Mouse (Mus musculus) 3T3-L1 (cell line): ENCODE measurements at regions not wholly inside any gene's neighbourhood (a gene's known extent, or its start where the extent isn't known, plus 50 kb on each side); places are given as distances from the start of the nearest gene placed in this dataset.

Source experiments
- DNase-seq: peaks from one replicate; pipeline ENCODE4 v3.0.0-alpha.2; 2015; ENCODE audit warnings: low read depth, low spot score

DNA sequence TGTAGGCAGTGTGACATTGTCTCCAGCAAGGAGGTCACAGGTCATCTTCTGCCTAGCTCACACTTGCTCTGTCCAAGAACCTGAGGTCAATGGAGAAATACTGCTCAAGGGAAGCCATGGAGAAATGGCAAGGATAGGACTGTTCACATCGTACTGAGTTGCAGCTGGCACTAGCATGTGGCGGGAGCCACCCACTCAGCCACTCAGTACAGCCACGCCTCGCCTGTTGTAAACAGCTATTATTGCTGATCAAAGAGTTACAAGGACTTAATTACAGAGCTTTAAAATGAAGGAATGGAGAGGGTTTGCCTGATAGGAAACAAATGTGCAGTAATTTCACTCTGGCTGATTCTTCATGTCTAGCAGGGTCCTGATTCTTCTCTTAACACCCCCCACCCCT, 64.8 kb downstream of the Dll1 start:
- DNase-seq = no peak

DNA sequence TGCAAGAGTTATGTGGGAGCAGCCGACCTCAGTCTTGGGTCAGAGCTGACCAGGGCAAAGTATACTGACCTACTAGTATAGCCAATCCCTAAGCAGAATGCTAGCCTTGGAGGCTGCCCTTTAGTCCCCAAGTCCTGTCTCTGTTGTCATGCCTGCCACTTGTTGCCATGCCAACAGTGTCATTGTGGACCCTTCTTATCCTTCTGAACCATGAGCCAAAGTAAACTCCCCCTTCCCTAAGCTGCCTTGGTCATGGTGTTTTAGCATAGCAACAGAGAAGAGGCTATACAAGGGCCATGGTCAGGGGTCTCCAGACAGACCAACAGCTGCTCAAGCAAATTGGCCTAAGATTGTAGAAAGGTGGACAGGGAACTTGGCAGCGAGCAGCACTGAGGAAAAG, 66.2 kb downstream of the Dll1 start:
- DNase-seq = no peak

DNA sequence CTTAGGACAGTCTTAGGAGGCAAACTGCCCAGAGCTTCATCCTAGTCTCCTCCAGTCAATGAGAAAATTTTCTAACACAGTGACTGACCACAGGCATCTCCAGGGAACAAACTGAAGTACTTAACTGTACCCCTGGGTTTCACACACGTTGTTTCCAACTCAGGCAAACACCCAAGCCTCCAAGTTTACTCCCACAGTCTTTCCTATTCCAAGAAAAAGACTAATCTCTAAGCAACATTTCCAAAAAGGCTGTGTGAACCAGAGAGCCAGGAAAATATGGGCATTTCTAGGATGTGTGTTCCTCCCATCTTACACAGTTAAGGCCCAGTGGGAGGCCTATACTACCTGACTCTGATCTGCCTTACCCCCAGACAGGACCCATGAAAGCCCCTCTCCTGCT, 74.6 kb downstream of the Dll1 start:
- DNase-seq = no peak

DNA sequence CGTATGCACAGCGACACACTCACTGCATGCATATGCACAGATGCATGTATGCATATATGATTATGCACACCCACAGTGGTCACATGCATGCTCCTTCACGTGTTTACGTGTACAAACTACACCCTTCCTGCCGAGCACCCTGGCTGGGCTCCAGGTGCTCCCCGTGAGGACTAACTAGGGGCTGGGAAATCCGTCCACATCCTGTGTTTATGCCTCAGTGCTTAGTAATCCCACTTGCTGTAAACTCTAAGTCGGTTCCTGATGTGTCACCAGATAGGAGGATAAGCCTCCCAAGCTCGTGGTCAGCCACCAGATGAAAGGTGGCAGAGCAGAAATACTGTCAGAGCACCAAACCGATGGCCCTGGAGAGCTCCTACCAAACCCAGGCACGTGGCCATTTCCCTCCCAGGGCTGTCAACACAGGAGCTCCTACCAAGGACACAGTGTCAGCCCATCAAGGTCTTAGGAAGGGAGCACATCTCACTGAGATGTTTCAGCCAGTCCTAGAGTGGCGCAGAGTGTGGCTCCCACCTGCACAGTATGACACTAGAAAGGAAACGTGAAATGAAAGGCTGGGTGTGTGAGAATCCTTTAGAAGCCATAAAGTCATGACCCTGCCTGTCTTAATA, 76.8 kb downstream of the Dll1 start:
- DNase-seq = peak; percentile 9

DNA sequence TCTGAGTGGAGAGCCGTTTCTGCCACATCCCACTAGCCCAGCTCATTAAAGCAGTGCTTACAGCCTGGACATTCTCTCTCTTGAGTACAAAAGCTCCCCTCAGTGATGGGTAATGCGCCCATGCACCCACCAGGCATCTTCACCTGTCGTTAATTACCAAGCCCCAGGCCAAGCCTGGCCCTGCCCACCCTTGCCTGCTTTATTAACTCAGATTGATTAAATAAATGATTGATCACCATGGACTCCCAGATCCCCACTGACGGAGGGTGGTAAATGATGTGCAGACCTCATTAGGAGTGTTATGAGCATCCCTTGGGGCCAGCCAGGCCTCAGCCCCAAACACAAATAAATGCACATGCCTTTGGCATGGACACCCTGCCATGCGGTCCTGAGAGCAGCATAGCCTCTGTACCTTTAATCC, 82.5 kb downstream of the Dll1 start:
- DNase-seq = no peak

DNA sequence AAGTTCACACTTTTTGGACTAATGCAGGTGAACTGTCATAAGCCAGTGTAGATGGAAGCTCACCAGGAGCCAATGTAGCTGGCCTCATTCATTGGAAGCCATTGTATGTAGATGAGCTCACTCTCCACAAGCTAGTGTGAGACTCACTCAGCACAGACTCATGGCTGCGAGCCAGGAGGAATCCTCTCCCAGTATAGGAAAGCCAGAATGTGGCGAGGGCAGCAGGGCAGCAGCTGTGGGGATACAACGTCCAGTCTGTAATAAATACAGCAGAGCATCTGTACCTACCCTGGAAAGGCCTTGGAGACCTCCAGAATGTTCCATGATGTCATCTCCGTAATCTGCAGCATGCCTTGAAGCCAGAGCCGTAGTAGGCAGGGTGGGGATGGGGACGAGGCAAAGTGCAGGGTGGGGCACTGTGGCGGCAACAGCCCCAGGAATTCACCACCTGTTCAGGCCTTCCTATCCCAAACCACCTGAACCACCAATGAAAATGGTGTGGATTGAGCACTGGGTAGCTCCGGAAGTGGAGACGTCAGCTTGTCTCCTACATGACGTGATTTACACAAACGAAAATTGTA, 84.1 kb downstream of the Dll1 start:
- DNase-seq = no peak

DNA sequence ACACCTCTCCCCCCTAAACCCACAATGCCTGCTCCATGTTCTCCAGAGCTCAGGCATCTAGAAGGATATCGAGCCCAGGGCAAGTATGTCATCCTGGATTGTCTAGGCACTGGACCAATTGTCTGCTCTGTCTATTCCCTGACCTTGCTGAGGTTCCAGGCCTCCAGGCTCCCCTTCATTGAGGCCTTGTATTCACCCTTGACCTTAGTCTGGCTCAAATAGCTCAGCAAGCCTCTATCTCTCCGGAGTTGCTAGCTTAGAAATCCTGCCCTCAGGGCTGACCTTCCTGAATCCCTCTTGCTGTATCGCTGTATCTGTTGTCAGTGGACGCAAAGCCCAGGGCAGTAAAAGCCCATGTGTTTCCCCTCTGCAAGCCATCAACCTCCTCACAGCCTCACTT, 85.0 kb downstream of the Dll1 start:
- DNase-seq = no peak

DNA sequence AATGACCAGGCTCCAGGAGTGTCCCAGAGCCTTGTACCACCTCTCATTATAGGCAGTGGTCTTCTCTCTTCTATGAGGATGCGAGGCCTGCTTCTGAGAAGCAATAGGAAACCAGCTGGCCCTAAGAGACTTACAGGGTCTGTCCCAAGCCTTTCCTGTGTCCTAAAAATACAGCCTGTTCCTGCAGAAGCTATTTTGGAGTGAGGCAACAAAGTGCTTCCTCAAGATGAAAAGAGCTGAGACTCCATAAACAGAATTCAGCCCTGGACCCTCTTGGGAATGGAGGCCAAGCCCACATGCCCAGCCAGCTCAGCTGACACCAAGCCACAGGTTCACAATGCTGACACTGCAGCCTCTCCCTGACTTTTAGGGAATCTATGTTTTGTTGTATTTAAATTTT, 86.3 kb downstream of the Dll1 start:
- no peak for DNase-seq

DNA sequence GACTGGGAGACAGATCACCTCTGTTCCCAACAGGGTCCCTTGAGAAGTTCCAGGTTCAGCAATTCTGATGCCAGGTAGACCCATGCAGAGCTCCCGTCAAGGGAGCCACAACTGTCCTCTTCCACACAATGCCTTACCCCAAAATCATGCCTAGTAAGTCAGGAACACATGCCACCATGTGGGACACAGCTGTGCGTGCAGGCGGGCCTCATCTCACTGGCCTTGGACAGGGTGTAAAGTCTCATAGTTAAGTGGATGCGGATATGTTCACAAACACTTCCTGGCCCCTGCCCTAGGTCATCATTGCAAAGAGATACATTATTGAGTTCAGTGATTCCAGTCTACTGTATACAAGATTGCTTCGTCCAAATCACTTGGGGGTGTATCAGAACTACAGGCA, 87.6 kb downstream of the Dll1 start:
- DNase-seq = no peak

DNA sequence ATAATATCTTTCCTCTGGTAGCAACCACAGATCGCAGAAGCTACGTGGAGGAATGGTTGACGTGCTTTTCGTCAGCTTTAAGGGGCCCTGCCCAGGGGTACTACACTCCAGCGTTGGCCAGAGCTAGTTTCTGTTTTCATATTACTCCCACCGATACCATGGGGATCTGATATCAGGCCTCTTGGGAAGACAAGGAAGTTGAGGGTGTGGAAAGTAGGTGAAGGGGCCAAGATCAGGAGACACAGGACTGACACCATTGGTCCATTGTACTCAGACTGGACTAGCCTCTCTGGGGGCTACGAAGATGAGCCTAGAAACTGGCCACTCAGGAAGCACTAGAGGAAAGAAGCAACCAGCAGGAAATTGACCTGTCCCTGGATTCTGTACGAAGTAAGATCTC, 88.0 kb downstream of the Dll1 start:
- DNase-seq = no peak

DNA sequence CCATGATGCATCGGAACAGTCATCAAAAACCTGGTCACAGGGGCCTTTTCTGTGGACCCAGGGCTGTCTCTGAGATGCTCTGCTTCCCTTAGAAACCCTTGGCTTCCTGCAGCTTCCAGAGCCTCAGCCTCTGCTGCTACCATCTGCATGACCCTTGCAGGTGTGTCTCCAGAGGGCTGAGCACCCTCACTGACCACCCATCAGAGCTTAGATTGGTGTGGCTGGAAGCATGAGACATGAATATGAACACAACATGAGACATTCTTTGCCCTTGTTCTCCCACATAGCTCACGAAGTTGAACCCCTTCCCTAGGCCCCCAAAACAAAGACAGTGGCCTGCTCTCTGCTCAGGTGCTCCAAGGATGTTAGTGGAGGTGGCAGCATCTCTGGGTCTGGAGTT, 90.1 kb downstream of the Dll1 start:
- no peak for DNase-seq

DNA sequence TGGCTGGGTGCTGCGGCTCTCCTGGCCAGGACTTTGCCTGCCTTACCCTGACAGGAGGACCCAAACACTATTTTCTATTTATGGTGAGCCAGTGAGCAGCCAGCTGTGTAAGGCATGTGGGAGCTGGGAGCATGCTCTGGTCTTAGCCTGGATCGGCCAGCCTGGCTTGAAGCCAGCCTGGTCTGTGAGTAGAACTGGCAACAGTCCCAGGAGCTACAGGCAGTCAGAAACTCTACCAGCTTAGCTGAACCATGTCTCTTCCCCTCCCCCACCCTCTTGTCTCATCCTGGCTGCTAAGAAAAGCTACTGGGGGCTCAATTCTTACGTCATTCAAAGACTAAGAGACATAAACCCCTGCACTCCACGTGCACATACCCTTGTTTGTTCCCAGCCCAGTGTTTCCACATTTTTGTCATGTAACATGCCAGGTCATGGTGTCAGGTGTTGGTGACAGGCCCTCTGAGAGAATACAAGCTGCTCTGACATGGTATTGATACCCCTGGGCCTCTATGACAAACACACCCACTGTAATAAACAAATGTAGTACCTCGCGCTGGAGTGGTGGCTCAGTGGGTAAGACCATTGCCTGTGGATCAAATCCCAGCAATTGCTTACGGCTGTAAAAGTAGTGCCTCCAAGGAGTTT, 91.2 kb downstream of the Dll1 start:
- peak; percentile 72 for DNase-seq

DNA sequence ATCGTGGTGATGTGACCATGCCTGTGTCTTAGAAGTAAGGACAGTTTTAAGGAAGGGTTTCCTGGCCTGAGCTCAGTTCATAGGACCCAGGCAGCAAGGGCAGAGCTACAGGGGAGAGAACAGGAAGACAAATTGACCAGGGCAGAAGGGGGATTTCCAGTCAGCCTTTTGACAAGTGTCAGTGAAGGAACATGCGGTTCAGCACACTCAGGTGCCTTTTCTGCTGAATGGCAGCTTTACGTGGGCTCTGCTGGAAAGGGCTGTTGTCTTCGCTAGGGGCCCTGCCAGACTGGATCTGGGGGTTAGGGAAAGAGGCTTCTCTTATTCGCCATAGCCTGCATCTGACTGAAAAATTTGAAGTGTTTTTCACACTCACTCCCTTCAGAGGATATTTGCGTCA, 106.8 kb downstream of the Dll1 start:
- no peak for DNase-seq

DNA sequence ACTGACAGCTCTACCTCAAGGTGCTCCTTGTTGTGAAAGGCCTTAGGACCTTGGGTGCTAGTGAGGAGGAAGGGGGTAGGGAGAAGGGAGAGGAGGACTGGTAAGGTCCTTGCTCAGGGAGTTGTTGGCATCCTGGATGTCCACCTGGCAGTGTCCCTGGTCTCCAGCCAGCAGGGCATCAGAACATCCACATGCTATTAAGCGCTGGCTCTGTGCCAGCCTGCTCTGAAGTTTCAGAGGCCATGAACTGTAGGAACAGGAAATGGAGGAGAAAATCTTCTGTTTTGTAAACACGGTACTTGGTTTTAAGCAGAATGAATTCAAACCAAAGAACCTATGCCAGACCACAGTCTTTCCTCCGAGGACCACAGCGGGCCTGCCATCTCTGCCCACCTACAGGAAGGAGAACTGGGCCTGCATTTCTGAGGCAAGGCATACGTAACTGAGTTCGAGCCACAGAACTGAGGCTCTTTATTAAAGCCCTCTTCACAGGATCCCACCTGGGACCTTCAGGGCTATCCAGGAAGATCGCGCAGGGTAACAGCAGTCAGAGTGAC, 107.5 kb downstream of the Dll1 start:
- DNase-seq = no peak

DNA sequence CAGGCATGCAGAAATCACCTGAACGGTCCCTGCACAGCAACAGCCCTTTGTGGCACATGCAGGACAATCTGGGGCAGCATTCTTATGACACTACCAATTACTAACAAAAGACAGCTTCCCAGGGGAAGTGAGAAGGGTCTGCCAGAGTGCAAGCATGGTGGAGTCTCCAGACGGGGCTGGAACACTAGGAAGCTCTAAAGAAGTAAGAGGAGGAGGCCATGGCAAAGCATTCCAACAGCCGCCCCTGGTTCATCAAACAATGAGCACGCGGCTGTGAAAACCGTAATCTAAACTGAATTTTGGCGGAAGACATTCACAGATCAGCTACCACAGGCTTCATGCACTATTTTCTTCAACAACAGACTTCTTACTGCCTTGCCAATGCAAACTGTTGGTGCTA, 109.0 kb downstream of the Dll1 start:
- no peak for DNase-seq

DNA sequence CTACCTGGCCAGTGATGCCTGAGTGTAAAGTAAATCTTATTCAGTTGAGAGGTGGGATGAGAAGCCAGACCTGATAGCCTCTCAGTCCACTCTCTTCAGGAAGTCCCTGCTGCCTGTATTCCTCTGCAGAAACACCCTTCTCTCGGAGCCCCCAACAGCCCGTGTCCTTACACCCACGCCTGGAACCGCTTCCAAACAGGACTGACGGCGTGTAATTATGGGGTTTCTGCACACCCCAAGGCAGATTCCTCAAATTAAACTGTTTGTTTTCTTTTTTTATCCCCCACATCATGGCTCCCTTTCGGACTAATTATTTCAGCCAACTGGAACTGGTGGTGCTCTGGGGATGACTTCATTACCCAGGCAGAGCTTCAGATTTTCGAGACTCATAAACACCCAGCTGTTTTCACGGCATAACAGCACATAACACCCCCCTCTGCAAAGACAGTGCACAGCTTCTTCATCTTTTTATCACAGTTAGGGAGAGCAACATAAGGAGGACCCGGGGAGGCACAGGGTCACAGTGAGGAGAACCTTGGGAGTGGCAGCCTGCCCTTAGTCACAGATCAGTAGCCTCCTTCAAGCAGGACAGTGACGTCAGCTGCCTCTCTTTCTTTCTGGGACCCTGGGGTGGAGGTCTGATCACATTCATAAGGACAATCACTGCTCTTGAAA, 117.1 kb downstream of the Dll1 start:
- no peak for DNase-seq

DNA sequence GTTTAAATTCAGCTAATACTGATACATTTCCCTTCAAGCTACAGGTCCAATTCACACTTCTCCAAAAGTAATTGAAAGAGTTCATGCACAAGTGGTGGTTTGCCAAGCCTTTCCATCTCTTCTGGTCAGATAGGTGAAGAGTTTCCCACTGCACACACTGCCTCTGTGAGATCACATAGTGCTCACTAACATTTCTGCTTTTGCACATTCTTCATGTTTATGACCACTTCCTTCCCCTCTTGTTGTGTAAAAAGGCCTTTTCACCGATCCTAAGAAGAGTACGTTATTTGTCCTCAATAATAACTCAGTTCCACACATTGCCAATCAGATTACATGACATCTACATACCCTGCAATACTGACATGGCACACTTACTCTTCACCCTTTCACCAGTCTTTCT, 120.8 kb downstream of the Dll1 start:
- no peak for DNase-seq

DNA sequence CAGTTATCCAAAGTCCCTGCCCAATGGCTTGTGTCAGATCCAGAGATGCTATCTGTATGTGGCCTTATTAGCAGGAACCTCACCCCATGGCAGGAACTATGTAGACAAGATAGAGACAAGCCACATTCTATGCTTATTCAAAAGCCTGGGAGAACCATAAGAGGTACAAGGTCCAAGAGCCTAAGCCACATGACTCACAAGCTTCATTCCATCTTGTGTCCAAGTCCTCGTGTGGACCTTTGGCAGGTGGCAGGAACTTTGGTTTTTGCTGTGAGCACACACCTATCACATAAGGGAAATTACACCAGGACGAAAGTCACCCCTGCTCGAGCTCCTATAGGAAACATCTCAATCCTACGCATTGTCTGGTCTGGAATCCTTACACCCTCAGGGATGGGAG, 122.9 kb downstream of the Dll1 start:
- DNase-seq = no peak

DNA sequence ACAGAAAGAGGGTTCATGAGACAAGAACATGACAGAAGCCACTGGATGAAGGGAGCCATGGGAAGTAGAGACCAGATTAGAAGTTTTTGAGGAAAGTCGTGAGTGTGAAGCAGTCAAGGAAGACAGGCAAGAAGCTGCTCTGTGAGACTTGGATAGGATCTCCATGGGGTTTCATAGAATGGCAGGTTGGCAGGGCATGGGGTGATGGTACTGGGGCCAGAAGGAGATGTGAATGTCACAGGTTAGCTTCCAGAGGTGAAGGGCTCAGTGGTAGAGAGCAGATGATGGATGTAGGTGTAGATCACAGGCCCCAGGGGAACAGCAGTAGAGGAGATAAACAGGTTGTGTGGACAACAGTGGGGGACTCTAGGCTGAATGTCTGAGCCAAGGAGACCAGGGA, 123.4 kb downstream of the Dll1 start:
- no peak for DNase-seq

DNA sequence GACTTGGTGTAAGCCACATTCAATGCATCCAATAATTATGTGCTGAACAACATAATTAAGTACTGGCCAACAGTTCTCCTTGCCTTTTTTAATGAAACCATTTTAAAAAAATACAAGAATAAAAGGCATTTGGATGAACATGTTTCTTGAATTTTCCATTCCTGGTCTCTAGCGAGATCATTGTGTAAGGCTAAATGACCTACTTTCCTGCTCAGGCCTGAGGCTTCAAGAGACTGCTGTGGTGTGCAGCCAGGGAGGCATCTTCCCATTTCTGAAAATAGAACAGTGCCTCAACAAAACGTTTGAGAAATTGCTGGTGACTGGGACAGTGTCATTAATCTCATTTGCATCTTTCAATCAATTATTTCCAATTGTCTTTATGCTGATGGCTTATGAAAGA, 124.5 kb downstream of the Dll1 start:
- no peak for DNase-seq

DNA sequence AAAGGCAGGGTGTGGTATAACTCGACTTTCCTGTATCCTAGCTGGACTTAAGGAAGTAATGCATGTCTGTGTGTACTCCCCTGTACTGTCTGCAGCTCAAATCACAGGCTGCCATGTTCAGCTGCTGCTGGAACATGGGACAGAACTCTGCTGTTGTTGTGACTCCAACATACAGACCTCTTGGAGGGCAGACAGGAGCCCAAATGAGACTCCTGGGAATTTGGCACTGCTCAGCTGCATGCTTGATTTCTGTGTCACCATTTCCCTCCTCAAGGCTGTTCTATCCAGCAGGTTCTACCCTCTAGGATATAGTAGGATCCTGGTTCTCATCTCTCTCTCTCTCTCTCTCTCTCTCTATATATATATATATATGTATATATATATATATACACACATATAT, 125.0 kb downstream of the Dll1 start:
- DNase-seq = peak; percentile 6

DNA sequence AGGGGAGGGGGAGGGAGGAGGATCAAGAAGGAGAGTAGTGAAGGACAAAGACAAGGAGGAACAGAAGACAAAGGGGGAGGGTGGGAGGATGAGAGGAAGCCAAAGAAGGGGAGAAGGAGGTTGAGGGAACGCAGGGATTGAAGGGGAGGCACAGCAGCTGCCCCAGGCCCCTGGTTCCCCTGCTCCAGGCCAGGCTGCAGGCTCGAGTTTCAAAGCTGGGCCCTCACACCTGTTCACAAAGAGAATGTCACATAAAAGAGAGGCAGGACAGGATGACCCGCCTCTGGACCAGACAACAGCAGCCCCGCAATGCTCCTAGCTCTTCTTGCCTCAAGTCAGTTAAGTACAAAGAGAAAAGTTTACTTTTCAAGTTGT, 128.3 kb downstream of the Dll1 start:
- DNase-seq = no peak
